Mouse (Mus musculus): ENCODE results near the gene Hist1h3a. TPM values are rescaled to one million over a fixed set of nuclear protein-coding genes. Genes with fewer than 3 reads are reported as not detected.
A peak's percentile ranks its signal among the peaks of the same experiment; 100 is the strongest.
"Not testable (repeated sequence)": the region's sequence is repeated elsewhere in the genome, so short reads cannot be mapped to it uniquely, and the experiment has no call there.

Hist1h3a gene
- 3.4 and 5.3 TPM in 2 replicates for polyA plus RNA-seq (2014; fragmentation: Nextera tagmentation; extraction: Ambion mirVana)

GRCm38 (mm10) chr13:23761871-23762821 is at the start of gene Hist1h3a:
Gene Hist1h3a, minus strand, starts transcription at chr13:23762386.
- DNase-seq (ENCODE audit: low spot score) (peak; percentile 66), ATAC-seq (ENCODE audit: low FRiP score) (peak; percentile 67)
- H3K27me3 ChIP-seq (ENCODE audit: control insufficient read depth, insufficient read depth, low read length); H3K36me3 ChIP-seq (ENCODE audit: control insufficient read depth, insufficient read depth, low read length); H3K9me3 ChIP-seq (ENCODE audit: control insufficient read depth, low read length); H3K4me1 ChIP-seq (replicated peaks; ENCODE audit: control insufficient read depth, insufficient read depth, low read length): not testable (repeated sequence)
- H3K9ac ChIP-seq (ENCODE audit: low read depth, low read length): peak within 1 kb of the TSS; percentile 45; the same call in 1 of the 2 replicates
- peak within 1 kb of the TSS; percentile 57 for H3K4me3 ChIP-seq (ENCODE audit: low read depth, low read length)
- H3K27ac ChIP-seq (ENCODE audit: low read depth, low read length): peak within 1 kb of the TSS; percentile 83
- WGBS: under 1% methylated on average over 25 of the region's 52 CpGs
- H3K4me2 ChIP-seq (replicated peaks; ENCODE audit: low read depth, low read length): peak within 1 kb of the TSS; percentile 89

DNA sequence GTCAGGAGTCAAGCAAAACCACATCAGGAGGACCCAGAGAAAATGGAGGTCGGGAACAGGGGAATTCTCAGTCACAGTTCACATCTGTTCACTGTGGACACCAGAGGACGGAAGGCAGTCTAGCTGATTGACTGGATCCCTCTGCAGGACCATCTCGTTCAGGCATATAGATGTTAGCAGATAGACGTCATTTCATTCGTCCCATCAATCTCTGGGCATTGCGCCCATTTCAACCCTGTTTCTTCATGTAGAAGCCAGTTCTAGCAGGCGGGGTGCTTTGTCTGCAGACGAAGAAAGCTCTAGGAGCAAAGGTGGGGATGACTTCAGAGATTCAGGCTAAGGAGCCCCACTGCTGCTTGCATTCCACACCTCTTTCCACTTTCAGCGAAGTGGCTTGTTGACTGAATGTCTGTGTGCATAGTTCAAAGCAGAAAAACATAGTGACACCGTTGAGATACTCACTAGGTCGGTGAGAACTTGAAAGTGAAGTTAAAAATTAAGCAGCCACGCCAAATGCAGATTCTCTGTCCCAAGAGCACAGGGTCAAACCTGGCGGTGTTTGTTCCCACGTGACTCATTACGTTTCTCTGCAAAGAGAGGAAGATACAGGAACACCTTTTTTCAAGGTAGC is 44.4 kb upstream of the Hist1h3a start, which contains the start of gene Slc17a2:
Gene Slc17a2, plus strand, starts transcription at position 572 of the 631 bp plus-strand sequence.
- WGBS: 87% methylated on average over 15 of the region's 15 CpGs
- Histone ChIP-seq H3K36me3 (ENCODE audit: control insufficient read depth, insufficient read depth, low read length) (no peaks in the 10 kb centered on the region), H3K4me2 (replicated peaks; ENCODE audit: low read depth, low read length) (no peak within 1 kb of the TSS), H3K27me3 (ENCODE audit: control insufficient read depth, insufficient read depth, low read length) (no peaks in the 10 kb centered on the region), H3K4me1 (replicated peaks; ENCODE audit: control insufficient read depth, insufficient read depth, low read length) (no peaks in the 10 kb centered on the region), H3K27ac (ENCODE audit: low read depth, low read length) (no peak within 1 kb of the TSS), H3K4me3 (ENCODE audit: low read depth, low read length) (no peak within 1 kb of the TSS), H3K9me3 (ENCODE audit: control insufficient read depth, low read length) (no peaks in the 10 kb centered on the region), H3K9ac (ENCODE audit: low read depth, low read length) (no peak within 1 kb of the TSS)
- no peak for DNase-seq (ENCODE audit: low spot score)
- no peak for ATAC-seq (ENCODE audit: low FRiP score)

- Histone ChIP-seq H3K4me1 (replicated peaks; ENCODE audit: control insufficient read depth, insufficient read depth, low read length) (no peaks in the 10 kb centered on the region), H3K4me3 (ENCODE audit: low read depth, low read length) (no peak overlapping the region), H3K36me3 (ENCODE audit: control insufficient read depth, insufficient read depth, low read length) (no peaks in the 10 kb centered on the region), H3K27ac (ENCODE audit: low read depth, low read length) (no peak overlapping the region), H3K4me2 (replicated peaks; ENCODE audit: low read depth, low read length) (no peak overlapping the region), H3K9me3 (ENCODE audit: control insufficient read depth, low read length) (no peaks in the 10 kb centered on the region), H3K27me3 (ENCODE audit: control insufficient read depth, insufficient read depth, low read length) (no peaks in the 10 kb centered on the region), H3K9ac (ENCODE audit: low read depth, low read length) (no peak overlapping the region)
- ATAC-seq (ENCODE audit: low FRiP score) (no peak), DNase-seq (ENCODE audit: low spot score) (no peak)
- 87% methylated on average over 2 of the region's 2 CpGs for WGBS
These were observed 42.3 kb upstream of the Hist1h3a start for GRCm38 (mm10) chr13:23804532-23804931.

DNA sequence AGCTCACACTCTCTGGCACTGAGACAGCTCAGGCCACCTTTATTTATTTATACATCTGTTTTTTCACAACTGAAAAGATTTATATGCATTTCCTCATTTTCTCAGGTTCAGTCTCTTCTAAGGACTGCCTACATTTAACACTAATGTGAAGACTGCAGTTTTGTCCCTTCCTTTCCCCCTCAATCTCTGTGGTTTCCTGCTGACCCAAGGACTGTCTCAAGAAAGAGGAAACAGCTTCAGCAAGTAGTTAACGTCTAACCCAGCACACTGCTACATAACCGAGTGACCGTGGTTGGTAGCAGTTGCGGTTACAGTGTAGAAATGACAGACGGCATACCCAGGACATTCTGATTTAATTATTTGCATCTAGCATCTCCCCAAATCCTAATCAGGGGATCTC is 37.2 kb upstream of the Hist1h3a start:
- no peak overlapping the region for H3K9ac ChIP-seq (ENCODE audit: low read depth, low read length)
- no peaks in the 10 kb centered on the region for H3K27me3 ChIP-seq (ENCODE audit: control insufficient read depth, insufficient read depth, low read length)
- no peaks in the 10 kb centered on the region for H3K36me3 ChIP-seq (ENCODE audit: control insufficient read depth, insufficient read depth, low read length)
- H3K4me3 ChIP-seq (ENCODE audit: low read depth, low read length): no peak overlapping the region
- ATAC-seq (ENCODE audit: low FRiP score) (no peak), DNase-seq (ENCODE audit: low spot score) (no peak)
- H3K9me3 ChIP-seq (ENCODE audit: control insufficient read depth, low read length): no peaks in the 10 kb centered on the region
- no peak overlapping the region for H3K27ac ChIP-seq (ENCODE audit: low read depth, low read length)
- WGBS: 86% methylated on average over 5 of the region's 5 CpGs
- H3K4me2 ChIP-seq (replicated peaks; ENCODE audit: low read depth, low read length): no peak overlapping the region
- H3K4me1 ChIP-seq (replicated peaks; ENCODE audit: control insufficient read depth, insufficient read depth, low read length): no peaks in the 10 kb centered on the region

DNA sequence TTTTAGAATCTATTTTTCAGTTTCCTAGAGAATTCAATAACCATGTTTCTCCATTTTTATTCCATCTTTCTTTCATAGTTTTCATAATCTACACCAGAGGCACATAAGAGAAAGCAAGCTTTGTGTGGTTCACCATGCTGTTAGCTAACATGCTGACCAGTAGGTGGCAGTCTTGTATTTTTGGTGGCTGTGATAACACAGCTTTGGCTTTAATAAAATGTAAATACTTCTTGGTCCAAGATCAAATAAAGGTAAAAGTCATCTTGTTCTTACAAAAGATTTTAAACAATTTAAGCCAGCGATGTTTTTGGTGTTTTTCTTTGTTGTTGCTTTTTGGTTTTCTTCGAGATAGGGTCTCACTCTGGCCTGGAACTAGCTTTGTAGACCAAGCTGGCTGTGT is 30.3 kb upstream of the Hist1h3a start:
- H3K4me3 ChIP-seq (ENCODE audit: low read depth, low read length): no peak overlapping the region
- no peak overlapping the region for H3K4me2 ChIP-seq (replicated peaks; ENCODE audit: low read depth, low read length)
- H3K27ac ChIP-seq (ENCODE audit: low read depth, low read length): no peak overlapping the region
- no peak overlapping the region for H3K9ac ChIP-seq (ENCODE audit: low read depth, low read length)
- ATAC-seq (ENCODE audit: low FRiP score) (no peak), DNase-seq (ENCODE audit: low spot score) (peak; percentile 75)
- no peaks in the 10 kb centered on the region for H3K9me3 ChIP-seq (ENCODE audit: control insufficient read depth, low read length)
- H3K27me3 ChIP-seq (ENCODE audit: control insufficient read depth, insufficient read depth, low read length): no peaks in the 10 kb centered on the region
- no peaks in the 10 kb centered on the region for H3K4me1 ChIP-seq (replicated peaks; ENCODE audit: control insufficient read depth, insufficient read depth, low read length)
- WGBS: 45% methylated on average over 2 of the region's 2 CpGs
- no peaks in the 10 kb centered on the region for H3K36me3 ChIP-seq (ENCODE audit: control insufficient read depth, insufficient read depth, low read length)

GRCm38 (mm10) chr13:23779025-23779424 is 16.8 kb upstream of the Hist1h3a start:
- Histone ChIP-seq H3K4me1 (replicated peaks; ENCODE audit: control insufficient read depth, insufficient read depth, low read length) (no peaks in the 10 kb centered on the region), H3K36me3 (ENCODE audit: control insufficient read depth, insufficient read depth, low read length) (no peaks in the 10 kb centered on the region), H3K4me2 (replicated peaks; ENCODE audit: low read depth, low read length) (no peak overlapping the region), H3K9ac (ENCODE audit: low read depth, low read length) (no peak overlapping the region), H3K27me3 (ENCODE audit: control insufficient read depth, insufficient read depth, low read length) (no peaks in the 10 kb centered on the region), H3K27ac (ENCODE audit: low read depth, low read length) (no peak overlapping the region), H3K9me3 (ENCODE audit: control insufficient read depth, low read length) (no peaks in the 10 kb centered on the region), H3K4me3 (ENCODE audit: low read depth, low read length) (no peak overlapping the region)
- DNase-seq (ENCODE audit: low spot score) (no peak), ATAC-seq (ENCODE audit: low FRiP score) (no peak)
- WGBS: 86% methylated on average over 4 of the region's 4 CpGs

DNA sequence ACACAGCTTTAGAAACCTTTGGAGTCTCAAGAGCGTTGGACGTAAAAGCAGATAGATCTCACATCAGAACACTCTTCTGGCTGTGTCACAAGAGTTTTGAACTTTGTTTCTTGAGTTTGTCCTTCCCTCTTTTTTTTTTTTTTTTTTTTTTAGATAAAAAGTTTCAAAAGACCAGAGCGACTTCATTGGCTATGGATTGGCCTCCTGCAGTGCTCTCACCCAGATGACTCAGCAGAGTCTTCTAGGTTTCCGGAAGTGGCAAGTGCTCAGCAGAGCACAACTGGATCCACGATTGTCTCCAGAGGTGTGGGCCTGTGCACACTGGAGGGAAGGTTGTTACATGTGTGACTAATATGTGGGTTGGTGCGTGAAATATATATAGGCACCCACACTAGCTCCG is 16.2 kb upstream of the Hist1h3a start:
- ATAC-seq (ENCODE audit: low FRiP score): no peak
- Histone ChIP-seq H3K4me3 (ENCODE audit: low read depth, low read length) (no peak overlapping the region), H3K4me2 (replicated peaks; ENCODE audit: low read depth, low read length) (no peak overlapping the region), H3K27ac (ENCODE audit: low read depth, low read length) (no peak overlapping the region), H3K9me3 (ENCODE audit: control insufficient read depth, low read length) (no peaks in the 10 kb centered on the region), H3K36me3 (ENCODE audit: control insufficient read depth, insufficient read depth, low read length) (no peaks in the 10 kb centered on the region), H3K27me3 (ENCODE audit: control insufficient read depth, insufficient read depth, low read length) (no peaks in the 10 kb centered on the region), H3K4me1 (replicated peaks; ENCODE audit: control insufficient read depth, insufficient read depth, low read length) (no peaks in the 10 kb centered on the region), H3K9ac (ENCODE audit: low read depth, low read length) (no peak overlapping the region)
- 95% methylated on average over 7 of the region's 7 CpGs for WGBS
- no peak for DNase-seq (ENCODE audit: low spot score)

DNA sequence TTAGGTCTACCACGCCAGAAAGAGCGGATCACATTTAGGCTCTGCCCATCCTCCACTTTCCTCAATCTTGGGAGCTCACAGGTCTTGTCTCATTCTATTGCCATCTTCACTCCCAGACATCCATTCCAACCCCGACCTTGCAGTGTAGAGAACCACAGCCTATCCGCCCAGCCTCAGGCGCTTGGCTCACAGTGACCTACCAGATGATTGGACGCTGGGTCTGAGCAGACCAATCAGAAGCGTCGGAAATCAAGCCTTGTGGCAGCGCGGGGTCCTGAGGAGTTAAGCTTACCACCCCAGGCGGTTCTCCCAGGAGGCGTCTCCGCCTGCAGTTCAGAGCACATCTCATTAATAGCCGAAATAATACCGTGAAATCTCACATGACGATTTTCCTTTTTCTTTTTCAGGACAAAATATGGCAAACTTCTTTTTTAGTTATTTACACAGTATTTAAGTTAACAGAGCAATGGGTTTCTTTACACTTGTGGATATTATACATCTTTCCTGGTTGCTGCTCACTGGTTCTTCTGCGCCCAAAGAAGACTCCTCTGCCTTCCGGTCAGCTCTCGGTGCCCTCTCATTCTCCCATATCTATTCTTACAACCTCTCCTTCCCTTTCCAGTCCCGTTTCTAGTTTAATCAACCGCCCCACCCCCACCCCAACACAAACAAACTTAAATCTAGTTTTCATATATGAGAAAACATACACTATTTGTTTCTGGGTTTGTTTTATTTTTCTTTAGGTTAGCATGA is 10.6 kb upstream of the Hist1h3a start:
- DNase-seq (ENCODE audit: low spot score) (peak; percentile 67), ATAC-seq (ENCODE audit: low FRiP score) (peak; percentile 89)
- Histone ChIP-seq H3K9ac (ENCODE audit: low read depth, low read length) (no peak overlapping the region), H3K4me1 (replicated peaks; ENCODE audit: control insufficient read depth, insufficient read depth, low read length) (no peaks in the 10 kb centered on the region), H3K9me3 (ENCODE audit: control insufficient read depth, low read length) (no peaks in the 10 kb centered on the region), H3K36me3 (ENCODE audit: control insufficient read depth, insufficient read depth, low read length) (no peaks in the 10 kb centered on the region), H3K4me2 (replicated peaks; ENCODE audit: low read depth, low read length) (0 out of 2 replicates have a peak overlapping the region, but pooled peaks have one; percentile 17), H3K27me3 (ENCODE audit: control insufficient read depth, insufficient read depth, low read length) (no peaks in the 10 kb centered on the region), H3K27ac (ENCODE audit: low read depth, low read length) (no peak overlapping the region), H3K4me3 (ENCODE audit: low read depth, low read length) (no peak overlapping the region)
- WGBS: 25% methylated on average over 21 of the region's 21 CpGs
